Mouse (Mus musculus) frontal cortex, adult (tissue): ENCODE measurements around the gene Mettl5.
"Not testable (repeated sequence)": the region's sequence is repeated elsewhere in the genome, so short reads cannot be mapped to it uniquely, and the experiment has no call there.

Experiments used
- ATAC-seq: cut with Nextera tagmentation; 2 replicates; pipeline ENCODE4 v1.9.2; 2017; ENCODE audit warnings: mild to moderate bottlenecking, moderate library complexity, mixed read lengths; ENCODE audit not compliant: low TSS enrichment

Gene Mettl5

GRCm38 (mm10) chr2:69885451-69886305, at the start of gene Mettl5:
TSS of gene Mettl5 (minus strand) at chr2:69885615.
- ATAC-seq: peak; percentile 98

GRCm38 (mm10) chr2:69924943-69925342, 39.5 kb upstream of the Mettl5 start:
- ATAC-seq: no peak

- no peak for ATAC-seq
These were observed 31.9 kb upstream of the Mettl5 start for GRCm38 (mm10) chr2:69917301-69917700.

GRCm38 (mm10) chr2:69912801-69913200, 27.4 kb upstream of the Mettl5 start:
- ATAC-seq: no peak

GRCm38 (mm10) chr2:69907394-69907793, 22.0 kb upstream of the Mettl5 start:
- not testable (repeated sequence) for ATAC-seq

GRCm38 (mm10) chr2:69903541-69903940, 18.1 kb upstream of the Mettl5 start:
- ATAC-seq: no peak

GRCm38 (mm10) chr2:69897618-69898575, 12.5 kb upstream of the Mettl5 start:
- peak; percentile 50 for ATAC-seq

GRCm38 (mm10) chr2:69897039-69897617, 11.7 kb upstream of the Mettl5 start, which contains the start of gene Ubr3:
TSS of gene Ubr3 (plus strand) at chr2:69897246.
- ATAC-seq: peak; percentile 95

- no peak for ATAC-seq
These were observed 10.8 kb upstream of the Mettl5 start for GRCm38 (mm10) chr2:69896224-69896581.

- no peak for ATAC-seq
These were observed 10.2 kb upstream of the Mettl5 start for GRCm38 (mm10) chr2:69895502-69896223.

- no peak for ATAC-seq
These were observed 8.5 kb upstream of the Mettl5 start for GRCm38 (mm10) chr2:69893891-69894290.

- ATAC-seq: no peak
These were observed 7.7 kb upstream of the Mettl5 start for GRCm38 (mm10) chr2:69893145-69893544.

- no peak for ATAC-seq
These were observed 5.4 kb upstream of the Mettl5 start for GRCm38 (mm10) chr2:69890843-69891242.

- ATAC-seq: no peak
These were observed 3.5 kb upstream of the Mettl5 start for GRCm38 (mm10) chr2:69888957-69889356.

GRCm38 (mm10) chr2:69885050-69885449, 365 bp downstream of the Mettl5 start:
- no peak for ATAC-seq

- no peak for ATAC-seq
These were observed 834 bp downstream of the Mettl5 start for GRCm38 (mm10) chr2:69884581-69884980.

GRCm38 (mm10) chr2:69883990-69884391, 1.4 kb downstream of the Mettl5 start:
- no peak for ATAC-seq

- ATAC-seq: peak; percentile 3
These were observed 23.2 kb downstream of the Mettl5 start for GRCm38 (mm10) chr2:69862117-69862657.

- peak; percentile 95 for ATAC-seq
These were observed 23.8 kb downstream of the Mettl5 start, which contains the start of gene Ssb for GRCm38 (mm10) chr2:69861485-69862091. TSS of gene Ssb (plus strand) at chr2:69861562.

GRCm38 (mm10) chr2:69860972-69861452, 24.4 kb downstream of the Mettl5 start:
- ATAC-seq: peak; percentile 55
